Mouse (Mus musculus): Measurements from ENCODE around the gene Nrl. TPM values are rescaled to one million over a fixed set of nuclear protein-coding genes. Genes with fewer than 3 reads are reported as not detected.

The Nrl gene
- polyA plus RNA-seq (2014; fragmentation: Nextera tagmentation; extraction: Ambion mirVana) = not detected in 2 replicates

DNA sequence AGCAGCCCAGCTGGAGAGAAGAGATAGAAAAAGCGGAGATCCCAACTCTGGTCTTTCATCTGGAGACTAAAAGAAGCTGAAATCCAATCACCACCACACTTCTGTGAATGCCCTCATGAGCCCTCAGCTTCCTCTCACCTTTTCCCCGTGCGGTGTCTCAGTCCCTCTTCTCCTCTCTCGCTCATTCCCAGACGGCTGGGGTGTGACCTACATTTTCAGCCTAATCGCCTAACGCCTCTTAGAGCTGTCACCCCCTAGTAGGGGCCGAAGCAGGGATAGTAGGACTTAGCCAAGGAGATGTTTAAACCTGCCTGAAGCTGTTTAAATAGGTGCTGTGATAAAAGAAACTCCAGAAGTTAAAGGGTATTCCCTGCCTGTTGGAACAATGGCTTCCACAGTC, at the start of gene Nrl:
TSS of gene Nrl (minus strand) at position 197 of the 400 bp plus-strand sequence.
- Histone ChIP-seq H3K27ac (replicated peaks; ENCODE audit: low read depth, low read length) (no peak within 1 kb of the TSS), H3K27me3 (ENCODE audit: control insufficient read depth, insufficient read depth, low read length) (peaks cover 16% of the 10 kb centered on the region), H3K4me2 (ENCODE audit: low read depth, low read length) (no peak within 1 kb of the TSS), H3K9me3 (replicated peaks; ENCODE audit: control insufficient read depth, low read length) (no peaks in the 10 kb centered on the region), H3K4me3 (ENCODE audit: low read depth, low read length) (no peak within 1 kb of the TSS), H3K9ac (replicated peaks; ENCODE audit: low read length) (no peak within 1 kb of the TSS), H3K4me1 (ENCODE audit: control insufficient read depth, insufficient read depth, low read length) (peaks cover 4% of the 10 kb centered on the region), H3K36me3 (replicated peaks; ENCODE audit: control insufficient read depth, insufficient read depth, low read depth, low read length) (no peaks in the 10 kb centered on the region)
- DNase-seq (ENCODE audit: low spot score) (no peak), ATAC-seq (replicated peaks; ENCODE audit: insufficient number of reproducible peaks, low FRiP score, low TSS enrichment, low read depth) (no peak)
- 35% methylated on average over 8 of the region's 8 CpGs for WGBS

DNA sequence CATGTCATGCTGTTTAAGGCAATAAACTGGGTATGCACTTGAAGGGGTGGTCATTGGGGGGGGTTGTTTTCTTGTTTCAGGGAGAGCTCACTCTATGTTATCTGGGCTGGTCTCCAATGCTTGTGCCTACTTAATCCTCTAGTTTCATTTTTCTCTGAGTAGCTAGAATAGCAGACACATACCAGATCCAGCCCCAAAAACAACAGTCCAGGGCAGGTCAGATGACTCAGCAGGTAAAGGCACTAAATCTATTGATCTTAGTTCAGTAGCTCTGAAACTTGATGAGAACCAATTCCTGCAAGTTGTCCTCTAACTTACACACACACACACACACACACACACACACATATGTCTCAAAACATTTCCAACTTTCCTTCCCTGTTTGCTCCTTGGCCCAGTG, 47.0 kb upstream of the Nrl start:
- H3K4me3 ChIP-seq (ENCODE audit: low read depth, low read length) = no peak overlapping the region
- no peak overlapping the region for H3K4me2 ChIP-seq (ENCODE audit: low read depth, low read length)
- H3K9ac ChIP-seq (replicated peaks; ENCODE audit: low read length) = no peak overlapping the region
- no peaks in the 10 kb centered on the region for H3K9me3 ChIP-seq (replicated peaks; ENCODE audit: control insufficient read depth, low read length)
- H3K4me1 ChIP-seq (ENCODE audit: control insufficient read depth, insufficient read depth, low read length) = no peaks in the 10 kb centered on the region
- H3K27me3 ChIP-seq (ENCODE audit: control insufficient read depth, insufficient read depth, low read length) = no peaks in the 10 kb centered on the region
- ATAC-seq (replicated peaks; ENCODE audit: insufficient number of reproducible peaks, low FRiP score, low TSS enrichment, low read depth) (no peak), DNase-seq (ENCODE audit: low spot score) (no peak)
- H3K27ac ChIP-seq (replicated peaks; ENCODE audit: low read depth, low read length) = no peak overlapping the region
- H3K36me3 ChIP-seq (replicated peaks; ENCODE audit: control insufficient read depth, insufficient read depth, low read depth, low read length) = no peaks in the 10 kb centered on the region; the same call in 1 of the 2 replicates

DNA sequence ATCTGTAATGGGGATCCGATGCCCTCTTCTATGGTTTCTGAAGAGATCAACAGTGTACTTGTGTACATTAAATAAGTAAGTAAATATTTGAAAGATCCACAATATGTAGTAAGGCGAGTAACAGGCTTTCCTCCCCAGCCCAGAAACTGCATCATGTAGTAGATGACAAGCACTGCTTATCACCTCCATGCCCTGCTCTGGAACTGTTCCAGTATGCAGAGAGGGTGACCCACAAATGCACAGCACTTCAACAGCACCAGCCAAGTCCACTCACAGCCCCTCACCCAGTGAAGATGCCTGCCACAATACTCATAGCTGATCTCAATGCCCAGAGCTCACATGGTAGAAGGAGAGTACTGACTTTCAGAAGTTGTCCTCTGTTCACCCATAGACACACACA, 45.8 kb upstream of the Nrl start:
- no peak overlapping the region for H3K9ac ChIP-seq (replicated peaks; ENCODE audit: low read length)
- no peak overlapping the region for H3K4me2 ChIP-seq (ENCODE audit: low read depth, low read length)
- H3K9me3 ChIP-seq (replicated peaks; ENCODE audit: control insufficient read depth, low read length) = no peaks in the 10 kb centered on the region
- H3K27me3 ChIP-seq (ENCODE audit: control insufficient read depth, insufficient read depth, low read length) = no peaks in the 10 kb centered on the region
- H3K4me1 ChIP-seq (ENCODE audit: control insufficient read depth, insufficient read depth, low read length) = no peaks in the 10 kb centered on the region
- H3K4me3 ChIP-seq (ENCODE audit: low read depth, low read length) = no peak overlapping the region
- peaks cover 3% of the 10 kb centered on the region for H3K36me3 ChIP-seq (replicated peaks; ENCODE audit: control insufficient read depth, insufficient read depth, low read depth, low read length)
- 90% methylated on average over 2 of the region's 2 CpGs for WGBS
- no peak for DNase-seq (ENCODE audit: low spot score)
- H3K27ac ChIP-seq (replicated peaks; ENCODE audit: low read depth, low read length) = no peak overlapping the region
- no peak for ATAC-seq (replicated peaks; ENCODE audit: insufficient number of reproducible peaks, low FRiP score, low TSS enrichment, low read depth)

DNA sequence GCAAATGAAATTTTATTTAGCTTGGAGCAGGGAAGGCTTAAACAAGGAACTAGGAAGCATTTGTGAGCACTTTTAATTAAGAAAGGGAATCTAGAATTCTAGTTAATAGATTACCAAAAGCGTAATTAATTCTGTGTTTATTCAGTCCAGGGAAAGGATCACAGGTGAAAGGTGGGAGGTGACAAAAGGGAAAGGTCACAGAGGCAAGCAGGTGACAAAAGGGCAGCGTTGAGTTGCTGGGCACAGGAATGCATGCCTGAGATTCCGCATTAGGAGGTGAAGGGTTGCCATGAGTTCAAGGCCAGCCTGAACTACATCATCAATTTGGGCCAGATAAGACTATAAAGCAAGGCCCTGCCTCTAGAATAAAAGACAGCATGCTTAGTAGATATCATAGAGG, 42.7 kb upstream of the Nrl start:
- Histone ChIP-seq H3K4me3 (ENCODE audit: low read depth, low read length) (no peak overlapping the region), H3K9me3 (replicated peaks; ENCODE audit: control insufficient read depth, low read length) (no peaks in the 10 kb centered on the region), H3K36me3 (replicated peaks; ENCODE audit: control insufficient read depth, insufficient read depth, low read depth, low read length) (peaks cover 3% of the 10 kb centered on the region), H3K9ac (replicated peaks; ENCODE audit: low read length) (no peak overlapping the region), H3K27me3 (ENCODE audit: control insufficient read depth, insufficient read depth, low read length) (no peaks in the 10 kb centered on the region), H3K4me2 (ENCODE audit: low read depth, low read length) (no peak overlapping the region), H3K4me1 (ENCODE audit: control insufficient read depth, insufficient read depth, low read length) (no peaks in the 10 kb centered on the region), H3K27ac (replicated peaks; ENCODE audit: low read depth, low read length) (no peak overlapping the region)
- ATAC-seq (replicated peaks; ENCODE audit: insufficient number of reproducible peaks, low FRiP score, low TSS enrichment, low read depth) (no peak), DNase-seq (ENCODE audit: low spot score) (no peak)
- 85% methylated on average over 3 of the region's 3 CpGs for WGBS

DNA sequence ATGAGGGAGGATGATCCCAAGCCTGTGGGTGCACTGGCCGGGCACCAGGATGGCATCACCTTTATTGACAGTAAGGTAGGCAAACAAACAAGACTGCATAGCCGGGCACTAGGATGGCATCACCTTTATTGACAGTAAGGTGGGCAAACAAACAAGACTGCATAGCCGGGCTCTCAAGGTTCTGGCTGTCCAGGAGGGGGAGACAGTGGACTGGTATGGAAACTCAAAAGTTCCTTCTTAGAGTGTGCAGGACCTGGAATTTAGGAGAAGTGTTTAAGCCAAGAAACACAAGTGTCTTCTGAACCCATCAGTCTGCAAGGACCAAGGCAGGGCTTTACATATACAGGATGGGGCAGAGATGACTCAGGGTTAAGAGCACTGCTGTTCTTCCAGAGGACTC, 41.0 kb upstream of the Nrl start:
- Histone ChIP-seq H3K36me3 (replicated peaks; ENCODE audit: control insufficient read depth, insufficient read depth, low read depth, low read length) (peaks cover 3% of the 10 kb centered on the region), H3K9me3 (replicated peaks; ENCODE audit: control insufficient read depth, low read length) (no peaks in the 10 kb centered on the region), H3K27me3 (ENCODE audit: control insufficient read depth, insufficient read depth, low read length) (no peaks in the 10 kb centered on the region), H3K4me2 (ENCODE audit: low read depth, low read length) (no peak overlapping the region), H3K27ac (replicated peaks; ENCODE audit: low read depth, low read length) (no peak overlapping the region), H3K9ac (replicated peaks; ENCODE audit: low read length) (no peak overlapping the region), H3K4me1 (ENCODE audit: control insufficient read depth, insufficient read depth, low read length) (peaks cover 4% of the 10 kb centered on the region; the same call in 1 of the 2 replicates), H3K4me3 (ENCODE audit: low read depth, low read length) (no peak overlapping the region)
- 87% methylated on average over 3 of the region's 3 CpGs for WGBS
- DNase-seq (ENCODE audit: low spot score) (no peak), ATAC-seq (replicated peaks; ENCODE audit: insufficient number of reproducible peaks, low FRiP score, low TSS enrichment, low read depth) (no peak)

DNA sequence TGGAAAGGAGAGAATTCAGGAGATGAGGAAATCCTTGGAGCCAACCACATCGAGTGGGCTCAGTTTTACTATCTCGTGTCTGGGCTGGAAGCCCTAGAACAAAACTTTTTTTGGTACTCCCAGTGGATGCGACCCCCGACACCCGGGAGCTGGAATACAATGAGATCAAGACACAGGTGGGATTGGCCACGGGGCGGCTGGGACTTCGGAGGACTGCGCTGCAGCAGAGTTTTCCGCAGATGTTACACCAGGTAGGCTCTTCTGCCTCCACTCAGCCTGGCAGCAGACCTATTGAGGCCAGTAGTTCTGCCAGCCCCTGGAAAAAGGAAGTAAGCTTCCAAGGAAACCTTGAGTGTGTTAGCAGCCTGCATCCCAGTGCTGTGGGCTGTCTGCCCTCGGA, 38.5 kb upstream of the Nrl start:
- H3K36me3 ChIP-seq (replicated peaks; ENCODE audit: control insufficient read depth, insufficient read depth, low read depth, low read length) = peaks cover 3% of the 10 kb centered on the region
- H3K27ac ChIP-seq (replicated peaks; ENCODE audit: low read depth, low read length) = no peak overlapping the region
- 87% methylated on average over 11 of the region's 11 CpGs for WGBS
- ATAC-seq (replicated peaks; ENCODE audit: insufficient number of reproducible peaks, low FRiP score, low TSS enrichment, low read depth) (no peak), DNase-seq (ENCODE audit: low spot score) (no peak)
- peaks cover 4% of the 10 kb centered on the region; the same call in 1 of the 2 replicates for H3K4me1 ChIP-seq (ENCODE audit: control insufficient read depth, insufficient read depth, low read length)
- no peaks in the 10 kb centered on the region for H3K27me3 ChIP-seq (ENCODE audit: control insufficient read depth, insufficient read depth, low read length)
- no peaks in the 10 kb centered on the region for H3K9me3 ChIP-seq (replicated peaks; ENCODE audit: control insufficient read depth, low read length)
- no peak overlapping the region for H3K9ac ChIP-seq (replicated peaks; ENCODE audit: low read length)
- no peak overlapping the region for H3K4me3 ChIP-seq (ENCODE audit: low read depth, low read length)
- no peak overlapping the region for H3K4me2 ChIP-seq (ENCODE audit: low read depth, low read length)

DNA sequence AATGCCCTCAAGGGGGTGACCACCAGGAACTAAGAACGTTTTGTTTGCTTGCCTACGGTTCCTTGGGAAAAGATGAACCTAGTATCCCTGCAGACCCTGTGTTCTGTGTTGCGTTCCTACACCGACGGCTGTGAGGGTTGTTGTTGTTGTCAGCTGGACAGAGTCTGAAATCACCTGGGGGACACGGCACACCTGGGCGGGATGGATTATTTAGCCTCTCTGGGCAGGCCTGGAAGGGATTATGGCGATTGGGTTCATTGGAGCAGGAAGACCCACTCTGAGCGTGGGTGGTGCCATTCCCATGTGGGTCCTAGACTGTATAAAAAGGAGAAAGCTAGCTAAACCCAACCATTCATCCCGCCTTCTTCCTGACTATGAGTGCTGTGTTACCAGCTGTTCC, 37.1 kb upstream of the Nrl start:
- Histone ChIP-seq H3K27ac (replicated peaks; ENCODE audit: low read depth, low read length) (no peak overlapping the region), H3K4me3 (ENCODE audit: low read depth, low read length) (no peak overlapping the region), H3K36me3 (replicated peaks; ENCODE audit: control insufficient read depth, insufficient read depth, low read depth, low read length) (peaks cover 3% of the 10 kb centered on the region), H3K9ac (replicated peaks; ENCODE audit: low read length) (no peak overlapping the region), H3K27me3 (ENCODE audit: control insufficient read depth, insufficient read depth, low read length) (no peaks in the 10 kb centered on the region), H3K4me1 (ENCODE audit: control insufficient read depth, insufficient read depth, low read length) (peaks cover 4% of the 10 kb centered on the region; the same call in 1 of the 2 replicates), H3K4me2 (ENCODE audit: low read depth, low read length) (no peak overlapping the region), H3K9me3 (replicated peaks; ENCODE audit: control insufficient read depth, low read length) (no peaks in the 10 kb centered on the region)
- DNase-seq (ENCODE audit: low spot score) (no peak), ATAC-seq (replicated peaks; ENCODE audit: insufficient number of reproducible peaks, low FRiP score, low TSS enrichment, low read depth) (no peak)
- 77% methylated on average over 10 of the region's 10 CpGs for WGBS

DNA sequence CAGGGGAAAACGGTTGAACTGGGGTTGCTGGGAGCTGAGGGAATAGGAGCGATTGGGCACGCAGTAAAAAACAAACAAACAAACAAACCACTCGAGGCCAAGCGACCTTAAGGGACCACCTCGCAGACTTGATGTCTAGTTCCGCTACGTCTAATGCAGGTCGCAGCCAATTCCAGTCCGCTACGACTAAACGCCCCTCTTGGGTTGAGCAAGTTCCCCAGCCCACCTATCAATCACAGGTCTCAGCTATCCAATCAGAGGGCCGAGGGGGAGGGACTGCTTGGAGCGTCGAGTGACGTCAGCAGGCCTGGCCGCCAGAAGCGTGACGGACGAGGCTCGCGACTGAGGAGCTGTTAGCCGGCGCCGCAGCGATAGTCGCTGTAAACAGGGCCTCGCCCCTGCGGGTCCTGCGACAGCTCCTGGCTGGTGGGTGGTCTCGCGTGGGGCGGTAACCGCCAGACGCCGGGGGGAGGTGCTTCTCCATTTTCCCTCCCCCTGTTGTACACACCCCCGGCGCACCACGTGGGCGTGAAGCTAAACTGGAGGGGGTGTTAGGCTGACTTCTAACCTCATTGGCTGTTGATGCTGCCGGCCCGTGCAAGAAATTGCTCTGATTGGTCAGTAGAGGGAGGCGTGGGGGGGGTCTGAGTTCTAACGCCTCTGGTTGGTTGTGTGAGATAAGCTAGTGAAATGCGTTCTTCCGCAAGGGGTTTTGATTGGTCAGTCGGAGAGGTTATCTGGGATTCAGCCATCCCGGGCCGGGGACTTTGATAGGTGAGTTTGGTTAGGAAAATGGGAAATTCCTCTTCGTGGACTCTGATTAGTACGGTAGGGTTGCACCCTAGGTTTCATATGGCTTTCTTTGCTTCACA, 35.7 kb upstream of the Nrl start, which contains the start of gene A730061H03Rik:
TSS of gene A730061H03Rik (minus strand) at position 205 of the 872 bp plus-strand sequence.
- Histone ChIP-seq H3K4me3 (ENCODE audit: low read depth, low read length) (peak within 1 kb of the TSS; percentile 56), H3K4me2 (ENCODE audit: low read depth, low read length) (peak within 1 kb of the TSS; percentile 64), H3K27me3 (ENCODE audit: control insufficient read depth, insufficient read depth, low read length) (no peaks in the 10 kb centered on the region), H3K4me1 (ENCODE audit: control insufficient read depth, insufficient read depth, low read length) (peaks cover 4% of the 10 kb centered on the region; the same call in 1 of the 2 replicates), H3K9ac (replicated peaks; ENCODE audit: low read length) (peak within 1 kb of the TSS; percentile 77), H3K36me3 (replicated peaks; ENCODE audit: control insufficient read depth, insufficient read depth, low read depth, low read length) (no peaks in the 10 kb centered on the region; the same call in 1 of the 2 replicates), H3K27ac (replicated peaks; ENCODE audit: low read depth, low read length) (peak within 1 kb of the TSS; percentile 90), H3K9me3 (replicated peaks; ENCODE audit: control insufficient read depth, low read length) (no peaks in the 10 kb centered on the region)
- WGBS = under 1% methylated on average over 51 of the region's 51 CpGs
- DNase-seq (ENCODE audit: low spot score) (peak; percentile 99), ATAC-seq (replicated peaks; ENCODE audit: insufficient number of reproducible peaks, low FRiP score, low TSS enrichment, low read depth) (peak; percentile 96)

Measured in embryonic facial prominence, embryonic 11.5 days (tissue).